ENCODE assay signal across 15 mouse cellular contexts in the genomic region with DNA sequence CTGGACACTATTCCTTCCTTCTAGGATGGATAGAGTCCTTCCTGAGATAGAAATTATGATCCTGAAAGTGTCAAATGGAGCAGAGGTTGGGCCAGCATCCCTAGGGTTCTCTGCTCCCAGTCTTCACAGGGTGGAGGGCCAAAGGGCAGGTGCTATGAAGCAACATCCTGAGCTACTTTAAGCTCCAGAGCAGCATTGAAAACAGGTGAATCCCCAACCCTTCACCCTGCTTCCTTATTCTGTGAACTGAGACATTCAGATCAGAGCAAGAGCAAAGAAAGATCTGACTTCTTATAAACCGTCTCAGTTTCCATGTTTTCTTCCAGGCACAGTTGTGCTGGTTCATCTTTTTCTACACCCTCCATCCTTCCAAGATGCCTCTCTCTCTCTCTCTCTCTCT.
"Had no signal": no experiment of that assay in that cellular context is flagged by ENCODE, and none has a peak within 500 bp of the region (broad histone marks: within the 10 kb centered on the region; RNA-seq: fewer than 3 reads in every experiment).

No protein-coding gene starts in this region.

- ATAC-seq: midbrain, embryonic 13.5 days had no signal

- H3K4me3 ChIP-seq: layer of hippocampus, adult 2 months; limb, embryonic 13.5 days; midbrain, embryonic 13.5 days; neural tube, embryonic 12.5 days had no signal

- H3K27me3 ChIP-seq: limb, embryonic 13.5 days had no signal

- H3K36me3 ChIP-seq: limb, embryonic 13.5 days; midbrain, embryonic 13.5 days; neural tube, embryonic 12.5 days had no signal

- H3K4me2 ChIP-seq: limb, embryonic 13.5 days; midbrain, embryonic 13.5 days; neural tube, embryonic 12.5 days had no signal

- H3K9me3 ChIP-seq: limb, embryonic 13.5 days; midbrain, embryonic 13.5 days; neural tube, embryonic 12.5 days had no signal

- H3K27ac ChIP-seq: kidney, postnatal 0 days; layer of hippocampus, adult 2 months; limb, embryonic 13.5 days; liver, embryonic 14.5 days; midbrain, embryonic 13.5 days; neural tube, embryonic 12.5 days; stomach, postnatal 0 days had no signal

- DNase-seq: kidney, adult 11 months; kidney, adult 9 months; kidney, postnatal 4 days; left cerebral cortex, postnatal 4 days; lung, adult 18-20 months; right cerebral cortex, postnatal 14 days; thymus, adult 18-20 months; thymus, postnatal 14 days had no signal

- H3K9ac ChIP-seq: limb, embryonic 13.5 days; liver, embryonic 14.5 days; midbrain, embryonic 13.5 days; neural tube, embryonic 12.5 days had no signal

- H3K4me1 ChIP-seq: limb, embryonic 13.5 days; neural tube, embryonic 12.5 days had no signal
